Mouse (Mus musculus) forebrain, embryonic 10.5 days (tissue): ENCODE data around the gene Thnsl2. TPM values are rescaled to one million over a fixed set of nuclear protein-coding genes. Genes with fewer than 3 reads are reported as not detected.

Source experiments
- DNase-seq: peaks from one replicate; pipeline ENCODE4 v3.0.0-alpha.2; 2017; ENCODE audit warnings: low spot score; ENCODE audit errors: extremely low spot score
- H3K27ac ChIP-seq: fragments of 300-500 bp; sonication (generic); 2 replicates; pipeline ENCODE4 v1.5.1; 2016; ENCODE audit warnings: mild to moderate bottlenecking
- H3K27me3 ChIP-seq: fragments of 300-500 bp; sonication (generic); 2 replicates; pipeline ENCODE4 v1.6.1; 2016; ENCODE audit warnings: mild to moderate bottlenecking; ENCODE audit not compliant: poor library complexity, severe bottlenecking
- H3K36me3 ChIP-seq: fragments of 300-500 bp; sonication (generic); replicated peaks from 2 replicates; pipeline ENCODE4 v1.6.1; 2016; ENCODE audit warnings: mild to moderate bottlenecking, moderate library complexity
- H3K4me1 ChIP-seq: fragments of 300-500 bp; sonication (generic); 2 replicates; pipeline ENCODE4 v1.6.1; 2016
- H3K4me3 ChIP-seq: fragments of 300-500 bp; sonication (generic); 2 replicates; pipeline ENCODE4 v1.5.1; 2016; ENCODE audit warnings: mild to moderate bottlenecking, moderate library complexity
- H3K9me3 ChIP-seq: fragments of 300-500 bp; sonication (generic); 2 replicates; pipeline ENCODE4 v1.6.1; 2016; ENCODE audit warnings: mild to moderate bottlenecking, moderate library complexity
- WGBS: fragments of 180-500 bp; shearing (Covaris S2); methylation state at CpG from one replicate; pipeline ENCODE4 v1.1.7; 2016; 5-methylcytosine and 5-hydroxymethylcytosine counted together
- polyA plus RNA-seq: library from polyadenylated mRNA; unstranded; fragments of >200 nt; fragmentation: Nextera tagmentation; extraction: Ambion mirVana; gene quantifications from 2 replicates; pipeline ENCODE4 v1.2.1, GENCODE M21; 2016

The Thnsl2 gene
- polyA plus RNA-seq, result 4.3 and 4.7 TPM in 2 replicates

- Histone ChIP-seq H3K27me3 (peaks cover 14% of the 10 kb centered on the region), H3K27ac (peak within 1 kb of the TSS; percentile 87), H3K4me1 (peaks cover 14% of the 10 kb centered on the region), H3K9me3 (no peaks in the 10 kb centered on the region; the same call in 1 of the 2 replicates), H3K4me3 (peak within 1 kb of the TSS; percentile 71), H3K36me3 (no peaks in the 10 kb centered on the region)
- under 1% methylated on average over 32 of the region's 32 CpGs for WGBS
- DNase-seq, result peak; percentile 70
Measured at GRCm38 (mm10) chr6:71143894-71144455, at the start of gene Thnsl2. Thnsl2 (minus strand) TSS chr6:71144439.

- Histone ChIP-seq H3K4me1 (no peaks in the 10 kb centered on the region), H3K9me3 (no peaks in the 10 kb centered on the region), H3K36me3 (no peaks in the 10 kb centered on the region), H3K27ac (no peak overlapping the region), H3K27me3 (no peaks in the 10 kb centered on the region), H3K4me3 (no peak overlapping the region)
- WGBS, result 86% methylated on average over 6 of the region's 6 CpGs
- DNase-seq, result no peak
Measured at GRCm38 (mm10) chr6:71193151-71193740, 49.0 kb upstream of the Thnsl2 start.

- Histone ChIP-seq H3K27ac (no peak overlapping the region), H3K4me3 (no peak overlapping the region), H3K36me3 (no peaks in the 10 kb centered on the region), H3K4me1 (no peaks in the 10 kb centered on the region), H3K27me3 (no peaks in the 10 kb centered on the region), H3K9me3 (no peaks in the 10 kb centered on the region)
- no peak for DNase-seq
- 95% methylated on average over 2 of the region's 2 CpGs for WGBS
Measured at GRCm38 (mm10) chr6:71190501-71190900, 46.3 kb upstream of the Thnsl2 start.

GRCm38 (mm10) chr6:71189578-71189977 lies 45.3 kb upstream of the Thnsl2 start:
- Histone ChIP-seq H3K27ac (no peak overlapping the region), H3K4me1 (no peaks in the 10 kb centered on the region), H3K36me3 (no peaks in the 10 kb centered on the region), H3K9me3 (no peaks in the 10 kb centered on the region), H3K27me3 (no peaks in the 10 kb centered on the region), H3K4me3 (no peak overlapping the region)
- DNase-seq, result no peak
- WGBS, result 90% methylated on average over 1 of the region's 1 CpGs

- 89% methylated on average over 7 of the region's 7 CpGs for WGBS
- DNase-seq, result no peak
- Histone ChIP-seq H3K9me3 (no peaks in the 10 kb centered on the region), H3K27ac (no peak overlapping the region), H3K4me3 (no peak overlapping the region), H3K36me3 (no peaks in the 10 kb centered on the region), H3K4me1 (no peaks in the 10 kb centered on the region), H3K27me3 (no peaks in the 10 kb centered on the region)
Measured at GRCm38 (mm10) chr6:71184941-71185604, 40.8 kb upstream of the Thnsl2 start.

- no peaks in the 10 kb centered on the region for H3K4me1 ChIP-seq
- no peak overlapping the region for H3K27ac ChIP-seq
- no peaks in the 10 kb centered on the region for H3K9me3 ChIP-seq
- 88% methylated on average over 1 of the region's 1 CpGs for WGBS
- no peaks in the 10 kb centered on the region for H3K36me3 ChIP-seq
- no peak overlapping the region for H3K4me3 ChIP-seq
- H3K27me3 ChIP-seq, result no peaks in the 10 kb centered on the region
- DNase-seq, result no peak
Measured at GRCm38 (mm10) chr6:71180596-71180995, 36.4 kb upstream of the Thnsl2 start.

- no peaks in the 10 kb centered on the region for H3K4me1 ChIP-seq
- H3K9me3 ChIP-seq, result no peaks in the 10 kb centered on the region
- no peak overlapping the region for H3K27ac ChIP-seq
- DNase-seq, result no peak
- no peak overlapping the region for H3K4me3 ChIP-seq
- H3K36me3 ChIP-seq, result no peaks in the 10 kb centered on the region
- H3K27me3 ChIP-seq, result no peaks in the 10 kb centered on the region
- WGBS, result 87% methylated on average over 10 of the region's 10 CpGs
Measured at GRCm38 (mm10) chr6:71172812-71173580, 28.8 kb upstream of the Thnsl2 start.

GRCm38 (mm10) chr6:71166551-71167169 lies 22.4 kb upstream of the Thnsl2 start:
- Histone ChIP-seq H3K36me3 (no peaks in the 10 kb centered on the region), H3K4me3 (no peak overlapping the region), H3K27me3 (no peaks in the 10 kb centered on the region), H3K9me3 (no peaks in the 10 kb centered on the region), H3K4me1 (peaks cover 6% of the 10 kb centered on the region), H3K27ac (no peak overlapping the region)
- DNase-seq, result no peak
- 59% methylated on average over 6 of the region's 6 CpGs for whole genome bisulfite sequencing

- no peak for DNase-seq
- H3K27ac ChIP-seq, result no peak overlapping the region
- no peaks in the 10 kb centered on the region for H3K36me3 ChIP-seq
- H3K9me3 ChIP-seq, result no peaks in the 10 kb centered on the region
- 35% methylated on average over 6 of the region's 6 CpGs for WGBS
- H3K27me3 ChIP-seq, result no peaks in the 10 kb centered on the region
- H3K4me1 ChIP-seq, result peaks cover 6% of the 10 kb centered on the region
- no peak overlapping the region for H3K4me3 ChIP-seq
Measured at GRCm38 (mm10) chr6:71164394-71164793, 20.2 kb upstream of the Thnsl2 start.

- Histone ChIP-seq H3K36me3 (no peaks in the 10 kb centered on the region), H3K4me3 (no peak overlapping the region), H3K27ac (no peak overlapping the region), H3K27me3 (no peaks in the 10 kb centered on the region), H3K4me1 (peaks cover 6% of the 10 kb centered on the region), H3K9me3 (no peaks in the 10 kb centered on the region)
- WGBS, result 77% methylated on average over 4 of the region's 4 CpGs
- no peak for DNase-seq
Measured at GRCm38 (mm10) chr6:71162269-71162668, 18.0 kb upstream of the Thnsl2 start.

- WGBS, result 84% methylated on average over 7 of the region's 7 CpGs
- no peaks in the 10 kb centered on the region for H3K9me3 ChIP-seq
- no peak overlapping the region for H3K27ac ChIP-seq
- DNase-seq, result no peak
- no peaks in the 10 kb centered on the region for H3K36me3 ChIP-seq
- no peaks in the 10 kb centered on the region for H3K27me3 ChIP-seq
- peaks cover 6% of the 10 kb centered on the region for H3K4me1 ChIP-seq
- H3K4me3 ChIP-seq, result no peak overlapping the region
Measured at GRCm38 (mm10) chr6:71161290-71161689, 17.1 kb upstream of the Thnsl2 start.

GRCm38 (mm10) chr6:71156674-71157326 lies 12.6 kb upstream of the Thnsl2 start:
- peak; percentile 36 for DNase-seq
- 80% methylated on average over 5 of the region's 5 CpGs for WGBS

More at GRCm38 (mm10) chr6:71156674-71157326, 12.6 kb upstream of the Thnsl2 start:
- Histone ChIP-seq H3K9me3 (no peaks in the 10 kb centered on the region), H3K36me3 (no peaks in the 10 kb centered on the region), H3K4me1 (no peaks in the 10 kb centered on the region), H3K27ac (no peak overlapping the region), H3K27me3 (no peaks in the 10 kb centered on the region), H3K4me3 (no peak overlapping the region)
